Mouse (Mus musculus) ES-E14 (cell line): ENCODE results near the gene Myo10. TPM values are rescaled to one million over a fixed set of nuclear protein-coding genes. Genes with fewer than 3 reads are reported as not detected.

Source experiments
- DNase-seq: peaks from one replicate; pipeline ENCODE4 v3.0.0-alpha.2; 2013; ENCODE audit warnings: low read depth, low spot score
- H3K27ac ChIP-seq: 2 replicates; pipeline ENCODE4 v1.5.1; 2012; ENCODE audit warnings: low read depth, mild to moderate bottlenecking, low read length, moderate library complexity, mixed read lengths; ENCODE audit not compliant: poor library complexity, insufficient read depth, severe bottlenecking
- H3K36me3 ChIP-seq: 2 replicates; pipeline ENCODE4 v1.6.1; 2012; ENCODE audit warnings: mild to moderate bottlenecking, low read length, moderate library complexity, mixed read lengths; ENCODE audit not compliant: control insufficient read depth, poor library complexity, insufficient read depth, severe bottlenecking
- H3K4me1 ChIP-seq, 2 experiments: fragments of 150-350 bp in 1 of 2; sonication (generic) in 1 of 2; 2 replicates each; pipeline ENCODE4 v1.6.1; 2012; ENCODE audit warnings: low read length in 2 of 2, mild to moderate bottlenecking in 1 of 2, mixed read lengths in 1 of 2; ENCODE audit not compliant: control insufficient read depth in 2 of 2, insufficient read depth in 2 of 2, poor library complexity in 1 of 2
- H3K4me3 ChIP-seq, 2 experiments: fragments of 150-350 bp in 1 of 2; sonication (generic) in 1 of 2; 2 replicates each; pipeline ENCODE4 v1.5.1; 2012; ENCODE audit warnings: low read length in 2 of 2, low read depth in 1 of 2, mild to moderate bottlenecking in 1 of 2, mixed read lengths in 1 of 2; ENCODE audit not compliant: insufficient read depth in 1 of 2, poor library complexity in 1 of 2, severe bottlenecking in 1 of 2
- H3K9ac ChIP-seq: 2 replicates; pipeline ENCODE4 v1.6.1; 2012; ENCODE audit warnings: low read depth, mild to moderate bottlenecking, low read length, mixed read lengths; ENCODE audit not compliant: poor library complexity, insufficient read depth, severe bottlenecking
- H3K9me3 ChIP-seq: fragments of 150-350 bp; sonication (generic); 2 replicates; pipeline ENCODE4 v1.6.1; 2012; ENCODE audit warnings: low read depth, mild to moderate bottlenecking, low read length; ENCODE audit not compliant: control insufficient read depth, insufficient read depth
- CHD2 ChIP-seq: IDR thresholded peaks from 2 replicates; pipeline ENCODE4 v1.6.1; 2014; ENCODE audit warnings: mild to moderate bottlenecking, low read depth, low read length, inconsistent platforms
- HCFC1 ChIP-seq: IDR thresholded peaks from 2 replicates; pipeline ENCODE4 v1.6.1; 2012; ENCODE audit warnings: low read length, inconsistent platforms, borderline replicate concordance; ENCODE audit not compliant: insufficient read depth
- MAFK ChIP-seq: IDR thresholded peaks from 2 replicates; pipeline ENCODE4 v1.6.1; 2014; ENCODE audit warnings: mild to moderate bottlenecking, low read depth, low read length, inconsistent platforms; ENCODE audit not compliant: insufficient read depth
- ZC3H11A ChIP-seq: IDR thresholded peaks from 2 replicates; pipeline ENCODE4 v1.6.1; 2012; ENCODE audit warnings: low read depth, mild to moderate bottlenecking, inconsistent platforms, low read length, borderline replicate concordance
- ZNF384 ChIP-seq: IDR thresholded peaks from 2 replicates; pipeline ENCODE4 v1.6.1; 2012; ENCODE audit warnings: low read depth, low read length, inconsistent platforms
- in situ Hi-C, 2 experiments: fragments of 600-800 bp; cut with MboI; formaldehyde crosslinking; loops; one replicate each; pipeline ENCODE4 v1.15.1; 2025; ENCODE audit warnings: low sequenced_read_pairs in 2 of 2, inconsistent platforms in 1 of 2; ENCODE audit not compliant: unreplicated experiment in 2 of 2
- total RNA-seq: library from RNA; depleted of rRNA; stranded (reverse); fragments of 300-350 nt; gene quantifications from 2 replicates; pipeline ENCODE4 v1.2.3, GENCODE M21; 2012

Myo10 gene
- total RNA-seq, 1 experiment: 133 TPM

DNA sequence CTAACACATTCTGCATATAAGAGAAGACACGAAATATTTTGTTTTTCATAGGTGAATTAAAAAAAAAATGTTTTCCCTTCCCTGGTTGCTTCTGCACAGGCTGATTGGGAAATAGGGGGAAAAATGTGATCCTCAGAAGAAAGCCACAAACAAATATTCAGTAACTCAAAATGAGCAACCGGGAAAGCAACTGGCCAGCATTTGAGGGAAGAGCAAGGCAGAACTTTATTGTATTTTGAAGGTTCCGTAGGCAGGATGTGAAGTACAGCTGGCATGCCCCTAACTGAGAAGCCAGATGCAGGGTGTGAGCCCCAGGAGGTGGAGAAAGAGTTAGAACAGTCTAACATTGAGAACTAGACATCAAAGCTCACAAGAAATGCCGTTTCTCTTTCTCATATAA, 44.0 kb upstream of the Myo10 start:
- no peaks in the 10 kb centered on the region for H3K36me3 ChIP-seq
- DNase-seq: no peak
- no peak overlapping the region for H3K4me3 ChIP-seq
- no peak overlapping the region for H3K27ac ChIP-seq
- no peak overlapping the region for H3K9ac ChIP-seq
- in situ Hi-C loops: no loop called here
- no peaks in the 10 kb centered on the region for H3K4me1 ChIP-seq
- H3K9me3 ChIP-seq: no peaks in the 10 kb centered on the region
- TF ChIP-seq HCFC1 (no peak), MAFK (no peak), ZNF384 (no peak), ZC3H11A (no peak), CHD2 (no peak)

- H3K27ac ChIP-seq: no peak overlapping the region
- no peak for DNase-seq
- in situ Hi-C loops: no loop called here
- no peak overlapping the region for H3K4me3 ChIP-seq
- TF ChIP-seq CHD2: no peak
- H3K9me3 ChIP-seq: no peaks in the 10 kb centered on the region
- H3K9ac ChIP-seq: no peak overlapping the region
- H3K4me1 ChIP-seq: no peaks in the 10 kb centered on the region
- no peaks in the 10 kb centered on the region for H3K36me3 ChIP-seq
These were observed 41.6 kb upstream of the Myo10 start for GRCm38 (mm10) chr15:25580731-25581130.

GRCm38 (mm10) chr15:25582055-25582454, 40.3 kb upstream of the Myo10 start:
- in situ Hi-C loops: no loop called here
- no peak overlapping the region for H3K4me3 ChIP-seq
- H3K36me3 ChIP-seq: no peaks in the 10 kb centered on the region
- H3K4me1 ChIP-seq: no peaks in the 10 kb centered on the region
- H3K9me3 ChIP-seq: no peaks in the 10 kb centered on the region
- no peak for DNase-seq
- TF ChIP-seq MAFK (no peak), ZNF384 (no peak), HCFC1 (no peak), CHD2 (no peak), ZC3H11A (no peak)
- H3K27ac ChIP-seq: no peak overlapping the region
- no peak overlapping the region for H3K9ac ChIP-seq

- DNase-seq: no peak
- Histone ChIP-seq H3K4me3 (no peak overlapping the region), H3K27ac (no peak overlapping the region), H3K36me3 (no peaks in the 10 kb centered on the region), H3K9ac (no peak overlapping the region), H3K9me3 (no peaks in the 10 kb centered on the region), H3K4me1 (no peaks in the 10 kb centered on the region)
- in situ Hi-C loops: no loop called here
- TF ChIP-seq HCFC1 (no peak), CHD2 (peak; percentile 77)
These were observed 39.0 kb upstream of the Myo10 start for GRCm38 (mm10) chr15:25583361-25583760.

DNA sequence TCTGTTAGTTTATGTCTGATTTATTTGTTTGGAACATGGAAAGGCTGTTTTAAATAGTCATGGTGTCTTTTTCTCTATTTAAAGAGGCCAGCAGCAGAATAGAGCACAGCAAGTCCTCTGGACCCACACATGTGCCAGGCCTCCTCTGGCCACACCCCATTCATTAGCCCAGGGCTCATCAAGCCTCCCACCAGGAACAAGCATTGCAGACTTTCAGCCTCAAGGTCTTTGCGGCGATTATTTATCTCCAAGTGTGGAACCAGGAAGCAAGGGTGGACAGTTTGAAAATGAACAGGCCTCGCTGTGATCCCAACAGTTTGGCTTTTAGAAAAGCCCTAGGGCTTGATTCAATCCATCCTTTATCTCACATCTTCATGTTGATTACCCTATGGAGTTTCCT, 35.5 kb upstream of the Myo10 start:
- in situ Hi-C loops: no loop called here
- H3K9ac ChIP-seq: no peak overlapping the region
- no peak for DNase-seq
- H3K4me1 ChIP-seq: peaks cover 1 to 2% of the 10 kb centered on the region in 2 experiments; a peak in 1 of 4 replicates
- H3K9me3 ChIP-seq: no peaks in the 10 kb centered on the region
- TF ChIP-seq HCFC1: no peak
- no peak for TF ChIP-seq ZC3H11A
- no peak for TF ChIP-seq MAFK
- no peak for TF ChIP-seq ZNF384
- TF ChIP-seq CHD2: no peak
- no peak overlapping the region for H3K27ac ChIP-seq
- no peaks in the 10 kb centered on the region for H3K36me3 ChIP-seq
- H3K4me3 ChIP-seq: no peak overlapping the region
